Mouse (Mus musculus) liver, embryonic 13.5 days (tissue): ENCODE data around the gene Tmcc1. TPM values are rescaled to one million over a fixed set of nuclear protein-coding genes. Genes with fewer than 3 reads are reported as not detected.

ENCODE experiments used
- ATAC-seq: fragments of 200-750 bp; cut with Nextera tagmentation; 2 replicates; pipeline ENCODE4 v1.8.0; 2017; ENCODE audit warnings: low read depth, mild to moderate bottlenecking, moderate number of reproducible peaks, moderate library complexity
- DNase-seq: peaks from one replicate; pipeline ENCODE4 v3.0.0; 2022
- H3K27ac ChIP-seq: fragments of 300-500 bp; sonication (generic); 2 replicates; pipeline ENCODE4 v1.5.1; 2015; ENCODE audit warnings: moderate library complexity, mild to moderate bottlenecking, inconsistent platforms
- H3K27me3 ChIP-seq: fragments of 300-500 bp; sonication (generic); 2 replicates; pipeline ENCODE4 v1.6.1; 2015; ENCODE audit warnings: mild to moderate bottlenecking, inconsistent platforms
- H3K36me3 ChIP-seq: fragments of 300-500 bp; sonication (generic); 2 replicates; pipeline ENCODE4 v1.6.1; 2015; ENCODE audit warnings: mild to moderate bottlenecking, inconsistent platforms
- H3K4me1 ChIP-seq: fragments of 300-500 bp; sonication (generic); replicated peaks from 2 replicates; pipeline ENCODE4 v1.6.1; 2015; ENCODE audit warnings: inconsistent platforms
- H3K4me2 ChIP-seq: fragments of 300-500 bp; sonication (generic); 2 replicates; pipeline ENCODE4 v1.6.1; 2015; ENCODE audit warnings: inconsistent platforms, mild to moderate bottlenecking, moderate library complexity
- H3K4me3 ChIP-seq: fragments of 300-500 bp; sonication (generic); replicated peaks from 2 replicates; pipeline ENCODE4 v1.5.1; 2015; ENCODE audit warnings: mild to moderate bottlenecking, inconsistent platforms
- H3K9ac ChIP-seq: fragments of 300-500 bp; sonication (generic); 2 replicates; pipeline ENCODE4 v1.6.1; 2015; ENCODE audit warnings: mild to moderate bottlenecking, inconsistent platforms
- H3K9me3 ChIP-seq: fragments of 300-500 bp; sonication (generic); replicated peaks from 2 replicates; pipeline ENCODE4 v1.6.1; 2016; ENCODE audit warnings: inconsistent platforms
- WGBS: fragments of 180-500 bp; shearing (Covaris S2); methylation state at CpG from one replicate; pipeline ENCODE4 v1.1.7; 2015; ENCODE audit not compliant: insufficient replicate concordance; 5-methylcytosine and 5-hydroxymethylcytosine counted together
- polyA plus RNA-seq: library from polyadenylated mRNA; unstranded; fragments of >200 nt; fragmentation: Nextera tagmentation; extraction: Ambion mirVana; gene quantifications from 2 replicates; pipeline ENCODE4 v1.2.1, GENCODE M21; 2015

Tmcc1 gene
- polyA plus RNA-seq, 1 experiment from 2014 or later: 3.7 TPM

DNA sequence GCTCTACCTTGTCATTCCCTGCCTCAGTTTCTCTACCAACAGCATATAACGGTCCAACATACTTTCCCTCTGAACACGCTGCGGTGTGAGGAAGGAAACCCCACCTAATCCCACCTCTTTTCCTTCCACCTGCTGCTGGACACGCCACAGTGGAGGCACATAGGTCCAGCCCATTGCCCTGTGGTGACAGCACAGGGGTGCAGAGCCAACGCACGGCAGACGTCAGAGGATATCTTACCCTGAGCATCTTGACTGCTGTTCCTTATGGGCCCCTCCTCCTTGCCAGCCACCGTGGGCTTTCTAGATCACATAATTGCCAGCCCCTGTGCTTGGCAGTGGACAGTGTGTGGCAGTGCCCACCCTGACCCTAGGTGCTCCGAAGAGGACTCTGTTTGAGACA, 202.8 kb downstream of the Tmcc1 start:
- Histone ChIP-seq H3K36me3 (no peaks in the 10 kb centered on the region), H3K27me3 (peaks cover 49% of the 10 kb centered on the region), H3K4me3 (0 out of 2 replicates have a peak overlapping the region, but pooled peaks have one; percentile 65), H3K4me1 (peaks cover 58% of the 10 kb centered on the region), H3K9ac (no peak overlapping the region), H3K27ac (no peak overlapping the region), H3K9me3 (no peaks in the 10 kb centered on the region), H3K4me2 (peak overlapping the region; percentile 29; the same call in 1 of the 2 replicates)
- no peak for DNase-seq
- ATAC-seq: no peak
- 59% methylated on average over 9 of the region's 9 CpGs for WGBS

DNA sequence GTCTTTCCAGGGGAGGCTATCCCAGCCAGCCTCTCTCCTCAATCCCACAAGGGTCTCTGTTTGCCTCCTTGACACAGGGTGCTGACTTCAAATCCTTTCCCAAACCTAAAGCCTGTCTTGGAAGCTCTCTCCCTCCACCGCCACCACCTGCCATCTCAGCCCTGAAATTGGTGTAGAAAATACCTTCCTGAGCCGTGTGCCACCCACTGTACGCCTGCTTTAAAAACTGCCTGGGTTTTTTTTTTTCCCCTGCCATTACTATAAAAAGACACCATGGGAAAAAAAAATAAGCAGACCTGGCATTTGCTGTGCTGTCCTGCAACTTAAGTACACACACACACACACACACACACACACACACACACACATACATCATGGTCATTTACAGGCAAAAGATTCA, 203.2 kb downstream of the Tmcc1 start:
- 72% methylated on average over 3 of the region's 3 CpGs for WGBS
- Histone ChIP-seq H3K9ac (no peak overlapping the region), H3K36me3 (no peaks in the 10 kb centered on the region), H3K27ac (no peak overlapping the region), H3K9me3 (no peaks in the 10 kb centered on the region), H3K27me3 (peaks cover 48% of the 10 kb centered on the region), H3K4me1 (peaks cover 57% of the 10 kb centered on the region), H3K4me2 (peak overlapping the region; percentile 19; the same call in 1 of the 2 replicates), H3K4me3 (no peak overlapping the region)
- DNase-seq (no peak), ATAC-seq (no peak)

DNA sequence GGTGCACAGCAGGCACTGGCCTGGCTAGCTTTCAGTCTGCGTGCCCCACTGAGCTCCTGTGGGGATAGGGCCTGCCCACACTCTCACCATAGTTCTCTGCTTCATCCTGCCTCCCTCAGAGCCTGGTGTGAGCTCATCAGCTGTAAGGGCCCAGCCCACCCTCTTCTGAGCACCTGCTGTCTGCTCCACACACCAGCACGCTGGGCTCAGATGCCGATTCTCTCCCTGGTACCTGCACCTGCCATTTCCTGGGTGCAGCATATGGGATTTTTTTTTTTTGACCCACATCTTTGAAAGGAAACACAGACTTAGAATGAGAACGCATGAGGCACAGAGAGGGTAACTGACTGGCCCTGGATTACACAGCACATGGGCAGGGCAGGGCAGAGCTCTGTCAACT, 203.7 kb downstream of the Tmcc1 start:
- no peak overlapping the region for H3K4me3 ChIP-seq
- WGBS: 64% methylated on average over 4 of the region's 4 CpGs
- no peak for ATAC-seq

DNA sequence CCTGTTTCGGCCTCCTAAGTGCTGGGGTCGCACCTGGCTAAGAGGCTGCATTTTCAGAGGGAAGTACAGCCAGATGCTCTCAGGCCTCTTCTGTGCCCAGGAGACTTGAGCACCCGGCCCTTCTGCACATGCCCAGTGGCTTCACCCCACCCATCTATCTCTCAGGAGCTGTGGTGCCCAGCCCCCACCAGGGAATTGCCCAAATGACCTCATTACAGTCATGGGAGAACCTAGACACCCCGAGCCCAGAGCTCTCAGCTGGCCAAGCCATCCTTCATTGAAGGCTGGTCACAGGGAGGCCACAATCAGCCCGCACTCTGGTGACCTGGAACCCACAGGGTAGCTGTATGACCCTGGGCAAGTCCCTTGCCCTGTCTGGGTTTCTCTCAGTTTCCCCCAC, 204.3 kb downstream of the Tmcc1 start:
- Histone ChIP-seq H3K27ac (no peak overlapping the region), H3K36me3 (no peaks in the 10 kb centered on the region), H3K9ac (no peak overlapping the region), H3K4me1 (peaks cover 46% of the 10 kb centered on the region), H3K27me3 (peaks cover 38% of the 10 kb centered on the region), H3K9me3 (no peaks in the 10 kb centered on the region), H3K4me2 (no peak overlapping the region), H3K4me3 (no peak overlapping the region)
- WGBS: 58% methylated on average over 5 of the region's 5 CpGs
- ATAC-seq (no peak), DNase-seq (no peak)

More for the DNA sequence above, 203.7 kb downstream of the Tmcc1 start:
- Histone ChIP-seq H3K27me3 (peaks cover 44% of the 10 kb centered on the region), H3K36me3 (no peaks in the 10 kb centered on the region), H3K9ac (no peak overlapping the region), H3K4me2 (peak overlapping the region; percentile 19; the same call in 1 of the 2 replicates), H3K9me3 (no peaks in the 10 kb centered on the region), H3K27ac (no peak overlapping the region), H3K4me1 (peaks cover 52% of the 10 kb centered on the region)
- no peak for DNase-seq

DNA sequence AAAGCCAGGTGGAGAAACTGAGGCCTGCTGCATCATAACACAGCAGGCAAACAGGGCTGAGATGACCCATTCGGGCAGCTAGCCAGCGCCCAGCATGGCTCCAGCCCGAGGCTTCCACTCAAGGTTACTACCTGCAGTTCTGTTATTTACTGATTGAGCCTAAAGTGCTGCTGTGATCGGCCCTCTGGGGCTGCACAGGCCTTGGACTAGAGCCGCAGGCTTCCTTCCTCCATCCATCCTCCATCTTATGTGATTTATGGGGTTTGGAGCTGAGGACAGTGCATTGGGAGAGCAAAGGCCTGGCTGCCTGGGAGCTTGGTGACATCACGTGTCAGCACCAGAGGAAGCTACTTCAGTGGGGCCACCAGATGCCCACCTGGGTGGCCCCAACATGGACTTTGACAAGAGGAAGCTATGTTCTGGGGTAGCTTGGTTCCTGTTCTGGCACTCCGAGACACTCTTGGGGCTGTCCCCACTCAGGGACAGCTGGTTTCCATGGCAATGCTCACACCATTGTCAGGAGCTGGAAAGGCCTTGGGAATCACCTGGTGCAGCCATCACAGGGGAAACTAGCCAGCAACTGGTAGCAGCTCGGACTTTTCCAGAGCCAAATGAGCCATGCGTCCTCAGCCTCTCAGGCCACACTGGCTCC, 206.1 kb downstream of the Tmcc1 start:
- H3K36me3 ChIP-seq: no peaks in the 10 kb centered on the region
- no peak overlapping the region for H3K4me2 ChIP-seq
- H3K4me1 ChIP-seq: peaks cover 36% of the 10 kb centered on the region
- no peak overlapping the region for H3K27ac ChIP-seq
- no peak for DNase-seq
- no peak overlapping the region for H3K4me3 ChIP-seq
- no peak overlapping the region for H3K9ac ChIP-seq
- peaks cover 20% of the 10 kb centered on the region for H3K27me3 ChIP-seq
- no peaks in the 10 kb centered on the region for H3K9me3 ChIP-seq
- no peak for ATAC-seq
- WGBS: 55% methylated on average over 9 of the region's 9 CpGs

DNA sequence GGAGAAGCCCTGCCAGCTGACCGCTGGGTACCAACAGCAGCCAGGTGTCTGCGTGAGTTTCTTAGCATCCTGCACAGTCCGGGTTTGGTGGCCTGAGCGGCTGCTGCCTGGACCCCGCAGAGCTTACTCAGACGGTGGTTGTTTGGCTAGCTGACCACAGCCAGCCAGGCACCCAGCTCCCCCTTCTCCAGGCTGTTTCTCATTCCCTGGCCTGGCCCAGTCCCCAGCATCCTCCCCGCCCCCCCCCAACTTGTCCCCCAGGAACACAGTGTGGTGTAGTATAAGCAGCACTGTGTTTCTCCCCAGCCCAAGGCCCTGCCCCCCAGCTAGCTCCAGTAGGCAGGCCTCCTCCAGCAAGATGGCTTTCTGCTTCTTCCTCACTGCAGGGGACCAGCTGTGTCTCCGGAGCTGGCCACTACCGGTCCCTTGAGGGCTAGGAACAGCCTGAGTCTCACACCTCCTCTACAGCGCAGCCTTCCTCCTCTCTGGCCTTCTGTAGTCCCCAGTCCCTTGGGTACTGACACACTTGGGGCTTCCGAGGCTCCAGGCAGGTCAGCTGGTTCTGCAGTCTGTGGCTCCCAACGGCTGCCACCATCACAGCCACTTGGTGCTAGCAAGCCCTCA, 206.7 kb downstream of the Tmcc1 start:
- WGBS: 64% methylated on average over 12 of the region's 12 CpGs
- Histone ChIP-seq H3K4me3 (no peak overlapping the region), H3K4me1 (peaks cover 32% of the 10 kb centered on the region), H3K27me3 (peaks cover 14% of the 10 kb centered on the region), H3K36me3 (no peaks in the 10 kb centered on the region), H3K27ac (no peak overlapping the region), H3K4me2 (no peak overlapping the region), H3K9ac (no peak overlapping the region), H3K9me3 (no peaks in the 10 kb centered on the region)
- ATAC-seq (no peak), DNase-seq (no peak)

DNA sequence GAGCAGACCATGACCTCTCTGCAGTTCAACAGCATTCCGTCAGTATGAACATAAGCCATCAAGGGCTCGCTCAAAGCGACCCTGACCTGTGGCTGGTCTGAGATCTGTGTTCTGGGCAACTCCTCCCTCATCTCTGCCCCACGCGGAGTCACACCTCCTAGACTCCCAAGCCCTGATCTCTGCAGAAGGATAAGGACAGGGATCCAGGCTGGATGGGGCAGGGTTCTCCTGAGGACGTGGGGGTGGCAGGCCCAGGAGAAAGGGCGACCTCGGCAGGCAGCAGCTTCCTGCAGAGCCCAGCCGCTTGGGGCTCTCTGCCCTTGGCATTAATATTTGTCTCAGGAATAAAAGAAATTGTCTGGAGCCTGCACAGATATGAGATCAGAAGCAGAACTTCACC, 207.7 kb downstream of the Tmcc1 start:
- WGBS: 69% methylated on average over 9 of the region's 9 CpGs
- H3K4me1 ChIP-seq: peaks cover 27% of the 10 kb centered on the region
- H3K4me3 ChIP-seq: no peak overlapping the region
- ATAC-seq (no peak), DNase-seq (no peak)
- H3K36me3 ChIP-seq: no peaks in the 10 kb centered on the region
- no peak overlapping the region for H3K27ac ChIP-seq
- H3K9ac ChIP-seq: no peak overlapping the region
- peaks cover 4% of the 10 kb centered on the region for H3K27me3 ChIP-seq
- H3K9me3 ChIP-seq: no peaks in the 10 kb centered on the region
- H3K4me2 ChIP-seq: no peak overlapping the region

DNA sequence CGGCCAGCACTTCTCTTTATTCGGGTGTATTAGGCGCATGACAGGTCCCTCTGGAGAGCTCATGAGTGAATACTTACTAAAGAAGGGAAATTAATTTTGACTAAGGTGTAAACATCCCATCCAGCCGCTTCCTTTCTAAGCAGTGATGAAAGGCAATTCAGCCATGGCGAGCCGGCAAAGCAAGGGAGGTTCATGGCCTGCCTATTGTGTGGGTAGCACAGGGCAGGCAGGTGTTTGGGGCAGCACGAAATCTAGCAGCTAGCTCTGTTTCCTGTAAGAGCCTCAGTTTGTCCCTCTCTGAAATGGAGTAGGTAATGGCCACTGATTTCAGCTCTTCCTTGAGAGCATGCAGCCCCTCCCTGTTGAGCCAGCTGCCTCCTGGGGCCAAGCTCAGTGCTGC, 208.7 kb downstream of the Tmcc1 start:
- H3K27ac ChIP-seq: no peak overlapping the region
- H3K36me3 ChIP-seq: no peaks in the 10 kb centered on the region
- ATAC-seq (no peak), DNase-seq (no peak)
- H3K9ac ChIP-seq: no peak overlapping the region
- H3K4me1 ChIP-seq: peaks cover 27% of the 10 kb centered on the region
- no peaks in the 10 kb centered on the region for H3K27me3 ChIP-seq
- WGBS: 61% methylated on average over 7 of the region's 7 CpGs
- H3K4me3 ChIP-seq: no peak overlapping the region
- no peaks in the 10 kb centered on the region for H3K9me3 ChIP-seq
- no peak overlapping the region for H3K4me2 ChIP-seq

DNA sequence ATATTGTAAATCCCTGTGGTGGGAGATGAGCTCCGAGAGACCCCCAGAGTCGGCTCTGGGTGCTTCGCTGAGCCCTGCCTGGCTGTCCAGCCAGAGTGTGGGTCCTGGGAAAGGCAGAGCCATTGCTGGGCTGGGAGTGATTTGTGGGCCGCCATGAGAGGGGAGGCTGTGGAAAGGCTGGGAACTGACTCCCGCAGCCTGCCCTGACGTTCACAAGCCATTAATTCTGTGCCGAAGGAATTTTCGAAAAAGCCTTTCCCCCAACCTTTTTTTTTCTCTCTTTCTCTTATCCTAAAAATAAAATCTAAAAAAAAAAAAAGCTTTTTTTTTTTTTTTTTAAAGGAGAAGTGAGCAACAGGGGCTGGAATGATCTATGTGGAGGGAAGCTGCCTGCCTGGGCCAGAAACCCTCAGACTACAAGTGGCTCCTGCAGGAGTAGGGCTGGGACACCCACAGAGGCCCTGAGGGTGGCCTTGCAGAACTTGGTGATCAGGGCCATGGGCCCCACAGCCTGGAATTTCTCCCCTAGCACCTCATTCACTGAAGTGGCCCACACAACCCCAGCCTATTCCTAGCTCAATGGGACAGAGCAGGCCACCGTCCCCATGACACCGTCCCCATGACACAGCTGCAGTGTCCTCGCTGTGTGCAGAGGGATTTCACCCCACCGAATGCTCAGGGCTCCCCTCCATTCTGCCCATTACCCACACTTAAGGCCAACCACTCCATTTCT, 209.8 kb downstream of the Tmcc1 start:
- H3K4me3 ChIP-seq: no peak overlapping the region
- no peaks in the 10 kb centered on the region for H3K27me3 ChIP-seq
- no peaks in the 10 kb centered on the region for H3K36me3 ChIP-seq
- WGBS: 76% methylated on average over 12 of the region's 12 CpGs
- no peak overlapping the region for H3K27ac ChIP-seq
- DNase-seq (no peak), ATAC-seq (no peak)
- no peaks in the 10 kb centered on the region for H3K9me3 ChIP-seq
- H3K4me2 ChIP-seq: no peak overlapping the region
- peaks cover 34% of the 10 kb centered on the region for H3K4me1 ChIP-seq
- no peak overlapping the region for H3K9ac ChIP-seq

DNA sequence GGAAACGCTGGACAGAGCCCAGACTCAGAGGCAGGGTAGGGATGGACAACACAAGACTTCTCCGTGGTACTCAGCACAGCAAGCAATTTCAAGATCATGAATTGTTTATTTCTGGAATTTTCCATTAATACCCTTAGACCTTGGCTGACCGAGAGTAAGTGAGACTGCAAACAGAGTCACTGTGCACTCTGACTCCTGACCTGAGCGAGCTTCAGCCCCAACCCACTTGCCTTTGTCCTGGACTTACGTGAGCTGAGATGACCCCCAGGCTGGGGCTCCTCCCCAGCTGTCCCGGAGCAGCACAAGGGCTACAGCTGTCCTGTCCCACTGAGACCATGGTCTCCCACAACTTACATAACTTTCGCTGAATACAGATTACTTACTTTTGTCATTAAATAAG, 210.4 kb downstream of the Tmcc1 start:
- no peaks in the 10 kb centered on the region for H3K9me3 ChIP-seq
- no peak overlapping the region for H3K4me3 ChIP-seq
- H3K27me3 ChIP-seq: no peaks in the 10 kb centered on the region
- H3K36me3 ChIP-seq: no peaks in the 10 kb centered on the region
- no peak overlapping the region for H3K4me2 ChIP-seq
- no peak overlapping the region for H3K9ac ChIP-seq
- ATAC-seq: no peak
- H3K4me1 ChIP-seq: peaks cover 35% of the 10 kb centered on the region
- no peak for DNase-seq
- no peak overlapping the region for H3K27ac ChIP-seq
- WGBS: 65% methylated on average over 7 of the region's 7 CpGs

DNA sequence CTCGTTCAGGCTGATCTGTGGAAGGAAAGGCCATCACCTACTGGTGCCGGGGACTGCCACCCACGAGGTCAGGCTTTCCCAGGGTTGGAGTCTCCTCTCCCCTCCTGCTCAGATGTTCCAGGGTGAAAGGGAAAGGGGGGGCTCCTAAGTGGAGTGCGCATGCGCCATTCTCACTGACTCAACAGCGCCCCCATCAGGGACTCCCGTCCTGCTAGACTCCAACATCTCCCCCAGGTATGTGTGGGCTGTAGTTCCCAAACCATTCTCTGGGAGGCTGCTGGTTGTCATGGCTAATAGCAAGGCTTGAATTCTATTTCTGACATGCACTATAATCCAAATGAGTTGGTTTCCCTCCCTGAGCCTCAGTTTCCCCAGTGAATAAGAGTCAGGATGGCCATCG, 214.7 kb downstream of the Tmcc1 start:
- Histone ChIP-seq H3K27me3 (no peaks in the 10 kb centered on the region), H3K9me3 (no peaks in the 10 kb centered on the region), H3K4me2 (no peak overlapping the region), H3K9ac (no peak overlapping the region), H3K36me3 (no peaks in the 10 kb centered on the region), H3K4me3 (no peak overlapping the region), H3K4me1 (peaks cover 16% of the 10 kb centered on the region; the same call in 1 of the 2 replicates), H3K27ac (no peak overlapping the region)
- no peak for ATAC-seq
- DNase-seq: no peak
- WGBS: 67% methylated on average over 8 of the region's 8 CpGs
